Mouse (Mus musculus): Measurements from ENCODE around the gene 5730522E02Rik. TPM values are rescaled to one million over a fixed set of nuclear protein-coding genes. Genes with fewer than 3 reads are reported as not detected.

Gene 5730522E02Rik
- polyA plus RNA-seq, 1 experiment from 2014 or later, result 12.8 TPM

DNA sequence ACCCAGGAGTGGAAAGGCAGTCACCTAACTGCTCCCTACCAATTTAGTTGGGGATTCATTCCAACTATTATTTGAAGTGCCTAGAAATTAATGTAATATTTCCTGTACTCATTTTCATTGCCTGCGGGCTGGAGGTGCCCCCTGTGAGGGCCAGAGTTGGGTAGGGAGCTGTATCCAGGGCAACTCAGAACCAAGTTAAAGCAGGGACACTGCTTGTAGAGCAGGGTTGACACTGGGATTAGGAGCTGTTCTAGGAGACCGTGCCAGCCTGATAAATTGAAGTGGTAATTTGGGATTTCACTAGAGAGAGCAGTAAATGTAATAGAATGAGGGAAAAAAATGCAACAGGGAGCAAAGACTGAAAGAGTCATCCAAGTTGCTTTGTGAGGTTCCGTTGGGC lies 51.5 kb downstream of the 5730522E02Rik start:
- H3K27ac ChIP-seq (ENCODE audit: low read length), result no peak overlapping the region
- H3K27me3 ChIP-seq (ENCODE audit: control insufficient read depth, insufficient read depth, low read depth, low read length), result no peaks in the 10 kb centered on the region
- H3K9ac ChIP-seq (ENCODE audit: low read depth, low read length), result no peak overlapping the region
- no peak overlapping the region for H3K4me2 ChIP-seq (ENCODE audit: low read length)
- H3K9me3 ChIP-seq (replicated peaks; ENCODE audit: control insufficient read depth, low read length, poor library complexity, severe bottlenecking), result no peaks in the 10 kb centered on the region
- no peaks in the 10 kb centered on the region for H3K36me3 ChIP-seq (ENCODE audit: control insufficient read depth, insufficient read depth, low read length)
- H3K4me3 ChIP-seq (ENCODE audit: low read depth, low read length), result no peak overlapping the region
- peak; percentile 73; the same call in 1 of the 2 replicates for ATAC-seq
- WGBS, result 53% methylated on average over 3 of the region's 3 CpGs
- H3K4me1 ChIP-seq (ENCODE audit: control insufficient read depth, insufficient read depth, low read length), result no peaks in the 10 kb centered on the region

GRCm38 (mm10) chr11:26140024-26140423 lies 70.5 kb downstream of the 5730522E02Rik start:
- Histone ChIP-seq H3K4me3 (ENCODE audit: low read depth, low read length) (no peak overlapping the region), H3K4me1 (ENCODE audit: control insufficient read depth, insufficient read depth, low read length) (no peaks in the 10 kb centered on the region), H3K4me2 (ENCODE audit: low read length) (no peak overlapping the region), H3K27ac (ENCODE audit: low read length) (no peak overlapping the region), H3K36me3 (ENCODE audit: control insufficient read depth, insufficient read depth, low read length) (no peaks in the 10 kb centered on the region), H3K9ac (ENCODE audit: low read depth, low read length) (no peak overlapping the region), H3K27me3 (ENCODE audit: control insufficient read depth, insufficient read depth, low read depth, low read length) (no peaks in the 10 kb centered on the region), H3K9me3 (replicated peaks; ENCODE audit: control insufficient read depth, low read length, poor library complexity, severe bottlenecking) (no peaks in the 10 kb centered on the region)
- 88% methylated on average over 3 of the region's 3 CpGs for WGBS
- ATAC-seq, result no peak

- Histone ChIP-seq H3K9ac (ENCODE audit: low read depth, low read length) (no peak overlapping the region), H3K4me3 (ENCODE audit: low read depth, low read length) (no peak overlapping the region), H3K4me1 (ENCODE audit: control insufficient read depth, insufficient read depth, low read length) (no peaks in the 10 kb centered on the region), H3K4me2 (ENCODE audit: low read length) (no peak overlapping the region), H3K27ac (ENCODE audit: low read length) (no peak overlapping the region), H3K27me3 (ENCODE audit: control insufficient read depth, insufficient read depth, low read depth, low read length) (no peaks in the 10 kb centered on the region), H3K9me3 (replicated peaks; ENCODE audit: control insufficient read depth, low read length, poor library complexity, severe bottlenecking) (no peaks in the 10 kb centered on the region), H3K36me3 (ENCODE audit: control insufficient read depth, insufficient read depth, low read length) (no peaks in the 10 kb centered on the region)
- 94% methylated on average over 1 of the region's 1 CpGs for WGBS
- no peak for ATAC-seq
Observed at GRCm38 (mm10) chr11:26138013-26138412, 72.5 kb downstream of the 5730522E02Rik start.

GRCm38 (mm10) chr11:26130911-26131310 lies 79.7 kb downstream of the 5730522E02Rik start:
- no peaks in the 10 kb centered on the region for H3K27me3 ChIP-seq (ENCODE audit: control insufficient read depth, insufficient read depth, low read depth, low read length)
- H3K9me3 ChIP-seq (replicated peaks; ENCODE audit: control insufficient read depth, low read length, poor library complexity, severe bottlenecking), result no peaks in the 10 kb centered on the region
- H3K4me3 ChIP-seq (ENCODE audit: low read depth, low read length), result no peak overlapping the region
- H3K9ac ChIP-seq (ENCODE audit: low read depth, low read length), result no peak overlapping the region
- H3K36me3 ChIP-seq (ENCODE audit: control insufficient read depth, insufficient read depth, low read length), result no peaks in the 10 kb centered on the region
- peaks cover 2% of the 10 kb centered on the region; the same call in 1 of the 2 replicates for H3K4me1 ChIP-seq (ENCODE audit: control insufficient read depth, insufficient read depth, low read length)
- WGBS, result 35% methylated on average over 11 of the region's 11 CpGs
- H3K4me2 ChIP-seq (ENCODE audit: low read length), result no peak overlapping the region
- ATAC-seq, result no peak
- no peak overlapping the region for H3K27ac ChIP-seq (ENCODE audit: low read length)

DNA sequence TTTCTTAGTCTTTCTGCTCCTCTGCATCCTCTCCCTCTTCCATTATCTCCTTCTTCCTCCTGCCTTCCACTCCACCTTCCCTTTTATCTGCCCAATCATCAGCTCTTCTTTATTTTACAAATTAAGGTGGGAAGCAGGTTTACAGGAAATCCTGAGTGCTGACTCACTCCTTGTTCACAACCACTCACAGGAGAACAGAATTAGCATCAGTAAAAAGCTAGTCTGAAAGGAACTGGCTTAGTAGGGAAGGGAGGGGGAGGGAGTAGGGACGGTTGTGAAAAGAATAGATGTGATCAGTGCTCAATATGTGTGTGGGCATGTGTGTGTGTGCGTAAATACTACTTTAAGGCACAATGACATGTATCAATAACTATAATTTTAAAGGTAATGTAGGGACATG lies 81.5 kb downstream of the 5730522E02Rik start:
- peaks cover 2% of the 10 kb centered on the region; the same call in 1 of the 2 replicates for H3K4me1 ChIP-seq (ENCODE audit: control insufficient read depth, insufficient read depth, low read length)

DNA sequence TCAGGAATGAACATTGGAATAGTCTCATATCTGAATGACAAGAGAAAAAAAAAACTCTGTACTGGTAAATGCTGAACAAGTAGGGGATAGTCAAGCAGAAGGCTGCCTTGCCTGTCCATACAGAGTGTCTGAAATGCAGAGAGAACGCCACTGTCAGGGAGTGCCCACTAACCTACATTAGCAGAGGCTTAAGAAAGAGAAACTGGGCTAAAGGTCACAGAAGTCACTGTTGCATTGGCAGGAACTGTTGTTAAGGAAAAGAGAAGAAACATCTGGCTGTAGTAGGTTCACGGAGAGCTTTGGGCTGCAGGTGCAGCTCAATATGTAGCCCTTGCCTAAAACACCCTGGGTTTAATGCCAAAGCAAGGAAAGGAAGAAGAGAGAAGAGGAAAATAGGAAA lies 82.2 kb downstream of the 5730522E02Rik start:
- H3K36me3 ChIP-seq (ENCODE audit: control insufficient read depth, insufficient read depth, low read length), result no peaks in the 10 kb centered on the region
- no peak overlapping the region for H3K27ac ChIP-seq (ENCODE audit: low read length)
- no peak overlapping the region for H3K9ac ChIP-seq (ENCODE audit: low read depth, low read length)
- no peaks in the 10 kb centered on the region for H3K27me3 ChIP-seq (ENCODE audit: control insufficient read depth, insufficient read depth, low read depth, low read length)
- H3K9me3 ChIP-seq (replicated peaks; ENCODE audit: control insufficient read depth, low read length, poor library complexity, severe bottlenecking), result no peaks in the 10 kb centered on the region
- no peak for ATAC-seq
- H3K4me1 ChIP-seq (ENCODE audit: control insufficient read depth, insufficient read depth, low read length), result peaks cover 2% of the 10 kb centered on the region; the same call in 1 of the 2 replicates
- no peak overlapping the region for H3K4me2 ChIP-seq (ENCODE audit: low read length)
- 59% methylated on average over 2 of the region's 2 CpGs for WGBS
- H3K4me3 ChIP-seq (ENCODE audit: low read depth, low read length), result no peak overlapping the region

More for the DNA sequence above, 81.5 kb downstream of the 5730522E02Rik start:
- no peaks in the 10 kb centered on the region for H3K36me3 ChIP-seq (ENCODE audit: control insufficient read depth, insufficient read depth, low read length)
- no peak overlapping the region for H3K27ac ChIP-seq (ENCODE audit: low read length)
- H3K9ac ChIP-seq (ENCODE audit: low read depth, low read length), result no peak overlapping the region
- H3K27me3 ChIP-seq (ENCODE audit: control insufficient read depth, insufficient read depth, low read depth, low read length), result no peaks in the 10 kb centered on the region
- H3K4me2 ChIP-seq (ENCODE audit: low read length), result no peak overlapping the region
- H3K4me3 ChIP-seq (ENCODE audit: low read depth, low read length), result no peak overlapping the region
- ATAC-seq, result no peak
- H3K9me3 ChIP-seq (replicated peaks; ENCODE audit: control insufficient read depth, low read length, poor library complexity, severe bottlenecking), result no peaks in the 10 kb centered on the region
- WGBS, result 46% methylated on average over 2 of the region's 2 CpGs

- H3K4me2 ChIP-seq (ENCODE audit: low read length), result no peak overlapping the region
- H3K27ac ChIP-seq (ENCODE audit: low read length), result no peak overlapping the region
- H3K36me3 ChIP-seq (ENCODE audit: control insufficient read depth, insufficient read depth, low read length), result no peaks in the 10 kb centered on the region
- no peak for ATAC-seq
- no peak overlapping the region for H3K9ac ChIP-seq (ENCODE audit: low read depth, low read length)
- H3K4me3 ChIP-seq (ENCODE audit: low read depth, low read length), result no peak overlapping the region
- H3K27me3 ChIP-seq (ENCODE audit: control insufficient read depth, insufficient read depth, low read depth, low read length), result no peaks in the 10 kb centered on the region
- H3K4me1 ChIP-seq (ENCODE audit: control insufficient read depth, insufficient read depth, low read length), result peaks cover 9% of the 10 kb centered on the region
- no peaks in the 10 kb centered on the region for H3K9me3 ChIP-seq (replicated peaks; ENCODE audit: control insufficient read depth, low read length, poor library complexity, severe bottlenecking)
Observed at GRCm38 (mm10) chr11:26125923-26126322, 84.6 kb downstream of the 5730522E02Rik start.

DNA sequence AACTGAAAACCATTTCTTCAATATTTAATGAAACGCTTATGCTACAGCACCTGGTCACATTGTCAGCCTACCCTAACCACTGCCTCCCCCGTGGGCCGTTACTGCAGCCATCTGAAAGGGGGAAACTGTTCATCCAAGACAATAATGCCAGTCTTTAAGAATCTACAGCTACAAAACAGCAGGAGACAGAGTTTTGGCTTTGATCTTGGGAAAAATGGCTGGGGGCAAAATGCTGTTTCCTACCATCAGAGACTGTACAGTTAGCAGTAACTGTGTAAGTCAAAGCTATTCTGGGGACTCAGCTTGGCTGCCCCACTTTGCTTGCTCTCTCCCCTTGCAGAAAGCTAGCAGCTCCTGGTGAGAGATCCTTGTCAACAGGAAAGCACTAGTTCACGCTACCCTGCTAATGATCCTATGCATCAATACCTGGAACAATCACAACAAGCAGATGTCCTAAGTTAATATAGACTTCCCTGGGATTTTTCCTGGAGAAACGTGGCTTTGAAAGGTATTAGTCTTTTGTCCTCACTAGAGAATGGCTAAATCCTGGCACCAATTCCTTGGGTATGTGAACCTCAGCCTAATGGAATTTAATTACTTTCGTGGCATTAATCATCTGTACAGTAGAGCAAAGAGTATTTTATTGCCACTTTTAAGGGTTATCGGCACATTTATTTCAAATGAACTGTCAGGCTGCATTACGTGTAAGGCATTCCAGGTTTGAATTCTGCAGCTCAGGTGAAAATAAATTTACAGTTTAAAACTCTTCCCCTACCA lies 89.6 kb downstream of the 5730522E02Rik start:
- H3K4me3 ChIP-seq (ENCODE audit: low read depth, low read length), result no peak overlapping the region
- no peaks in the 10 kb centered on the region for H3K9me3 ChIP-seq (replicated peaks; ENCODE audit: control insufficient read depth, low read length, poor library complexity, severe bottlenecking)
- WGBS, result 42% methylated on average over 8 of the region's 8 CpGs
- no peaks in the 10 kb centered on the region for H3K36me3 ChIP-seq (ENCODE audit: control insufficient read depth, insufficient read depth, low read length)
- H3K4me2 ChIP-seq (ENCODE audit: low read length), result no peak overlapping the region
- peak overlapping the region; percentile 11; the same call in 1 of the 2 replicates for H3K27ac ChIP-seq (ENCODE audit: low read length)
- H3K27me3 ChIP-seq (ENCODE audit: control insufficient read depth, insufficient read depth, low read depth, low read length), result no peaks in the 10 kb centered on the region
- H3K9ac ChIP-seq (ENCODE audit: low read depth, low read length), result no peak overlapping the region
- H3K4me1 ChIP-seq (ENCODE audit: control insufficient read depth, insufficient read depth, low read length), result peaks cover 9% of the 10 kb centered on the region
- ATAC-seq, result peak; percentile 58; the same call in 1 of the 2 replicates

- WGBS, result 49% methylated on average over 4 of the region's 4 CpGs
- Histone ChIP-seq H3K4me1 (ENCODE audit: control insufficient read depth, insufficient read depth, low read length) (peaks cover 9% of the 10 kb centered on the region), H3K27me3 (ENCODE audit: control insufficient read depth, insufficient read depth, low read depth, low read length) (no peaks in the 10 kb centered on the region), H3K9me3 (replicated peaks; ENCODE audit: control insufficient read depth, low read length, poor library complexity, severe bottlenecking) (no peaks in the 10 kb centered on the region), H3K4me3 (ENCODE audit: low read depth, low read length) (no peak overlapping the region), H3K4me2 (ENCODE audit: low read length) (no peak overlapping the region), H3K9ac (ENCODE audit: low read depth, low read length) (no peak overlapping the region), H3K27ac (ENCODE audit: low read length) (no peak overlapping the region), H3K36me3 (ENCODE audit: control insufficient read depth, insufficient read depth, low read length) (no peaks in the 10 kb centered on the region)
- no peak for ATAC-seq
Observed at GRCm38 (mm10) chr11:26117651-26118050, 92.9 kb downstream of the 5730522E02Rik start.
